Mouse (Mus musculus): Measurements from ENCODE around the gene Pcyt1a.

- TF ChIP-seq GATA1 (IDR thresholded peaks at IDR 0.05; ENCODE audit: borderline replicate concordance, low read length) (no peak), FLI1 (IDR thresholded peaks at IDR 0.05; ENCODE audit: low read length) (no peak)
These were observed 14.8 kb downstream of the Pcyt1a start for GRCm38 (mm10) chr16:32445558-32445957.
